Mouse (Mus musculus) limb, embryonic 15.5 days (tissue): ENCODE measurements around the gene Sccpdh. TPM values are rescaled to one million over a fixed set of nuclear protein-coding genes. Genes with fewer than 3 reads are reported as not detected.

ENCODE experiments used
- polyA plus RNA-seq: library from polyadenylated mRNA; unstranded; fragments of >200 nt; fragmentation: Nextera tagmentation; extraction: Ambion mirVana; gene quantifications from 2 replicates; pipeline ENCODE4 v1.2.1, GENCODE M21; 2015

The Sccpdh gene
- polyA plus RNA-seq, 1 experiment from 2014 or later = 74.2 TPM

Other genes with a start within 250 kb of the Sccpdh start
- 18.8 and 19.2 TPM in 2 replicates for gene Smyd3, start 150.2 kb upstream of the Sccpdh start, polyA plus RNA-seq
- 29.8 and 29.9 TPM in 2 replicates for gene Tfb2m, start 121.9 kb upstream of the Sccpdh start, polyA plus RNA-seq
- 15.0 and 16.5 TPM in 2 replicates for gene Cnst, start 121.8 kb upstream of the Sccpdh start, polyA plus RNA-seq
- gene Kif28, start 77.1 kb downstream of the Sccpdh start, polyA plus RNA-seq = 0.04 and 0.16 TPM in 2 replicates
- gene Gm10518, start 135.2 kb downstream of the Sccpdh start, polyA plus RNA-seq = 0.19 TPM in 1 of 2 replicates, not detected in the other
- 17.8 and 20.6 TPM in 2 replicates for gene Ahctf1, start 135.5 kb downstream of the Sccpdh start, polyA plus RNA-seq